Mouse (Mus musculus): ENCODE results near the gene Hlcs.

DNA sequence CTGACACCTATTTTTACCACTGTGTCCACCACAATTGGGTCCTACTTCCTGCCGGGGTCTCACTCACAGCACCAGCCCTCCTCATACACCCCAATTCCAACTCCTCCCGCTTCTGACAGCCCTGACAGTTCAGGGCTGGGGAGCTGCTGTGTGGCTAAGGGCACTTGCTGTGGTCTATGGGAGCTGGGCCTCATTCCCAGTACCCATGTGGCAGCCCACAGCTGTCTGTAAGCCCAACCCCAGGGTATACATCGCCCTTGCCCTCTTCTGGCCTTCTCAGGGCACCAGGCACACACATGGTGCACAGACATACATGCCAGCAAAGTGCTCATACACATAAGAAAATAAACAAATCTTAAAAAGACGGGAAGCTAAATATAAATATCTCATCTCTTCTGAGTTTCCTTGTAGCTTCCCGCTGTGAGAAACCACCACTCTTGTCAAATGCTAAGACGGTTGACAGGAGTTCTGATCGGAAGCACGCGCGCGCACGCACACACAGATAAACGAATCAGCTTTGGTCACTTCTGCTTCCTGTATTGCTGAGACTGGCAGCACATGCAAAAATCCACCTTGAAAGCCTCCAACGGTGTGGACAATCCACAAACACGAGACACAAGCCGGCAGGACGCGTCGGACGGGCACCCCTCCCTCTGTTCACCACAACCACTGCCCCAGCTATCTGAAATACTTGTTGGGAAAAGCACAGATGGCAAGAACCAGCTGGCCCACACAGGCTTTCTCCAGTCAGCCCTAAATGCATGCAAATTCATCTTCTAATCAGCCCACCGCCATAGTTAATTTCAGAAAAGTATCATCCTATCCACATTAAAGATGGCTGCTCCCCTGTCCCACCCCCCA lies 136.1 kb downstream of the Hlcs start:
- no peak for TF ChIP-seq CTCF (IDR thresholded peaks at IDR 0.05; ENCODE audit: low read depth)
- TF ChIP-seq EP300 (optimal IDR thresholded peaks at IDR 0.05) = no peak
